Mouse (Mus musculus): ENCODE data around the gene Dnm3.

DNA sequence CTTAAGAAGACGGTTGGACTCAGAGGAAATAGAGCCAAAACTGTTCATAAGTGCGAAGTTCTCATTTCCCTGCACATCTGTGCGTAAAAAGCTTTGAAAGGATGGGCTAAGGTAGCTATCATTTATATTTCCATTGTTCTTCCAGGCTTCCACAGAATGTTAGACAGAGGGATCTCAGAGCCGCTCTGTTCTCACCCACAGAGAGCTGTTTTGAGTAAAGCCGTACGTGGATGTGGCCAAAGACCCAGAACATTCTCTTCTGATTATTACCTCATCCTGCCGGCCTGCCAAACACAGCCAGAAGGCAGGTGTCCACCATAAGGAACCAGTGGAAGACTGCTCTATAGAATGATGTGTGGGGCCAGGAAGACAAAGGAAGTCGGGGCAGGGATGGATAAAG lies 476.5 kb downstream of the Dnm3 start:
- TF ChIP-seq CTCF (IDR thresholded peaks at IDR 0.05; ENCODE audit: control insufficient read depth, insufficient read depth, low read length) = no peak
- TF ChIP-seq POLR2A (IDR thresholded peaks at IDR 0.05; ENCODE audit: borderline replicate concordance, control insufficient read depth, low read depth, low read length) = no peak
